Mouse (Mus musculus): ENCODE data around the gene Acox3.
"Not testable (repeated sequence)": the region's sequence is repeated elsewhere in the genome, so short reads cannot be mapped to it uniquely, and the experiment has no call there.

Acox3 gene

GRCm38 (mm10) chr5:35576409-35577020, 6.3 kb upstream of the Acox3 start:
- in situ Hi-C loops (cut with MboI, MseI) = no loop called here

DNA sequence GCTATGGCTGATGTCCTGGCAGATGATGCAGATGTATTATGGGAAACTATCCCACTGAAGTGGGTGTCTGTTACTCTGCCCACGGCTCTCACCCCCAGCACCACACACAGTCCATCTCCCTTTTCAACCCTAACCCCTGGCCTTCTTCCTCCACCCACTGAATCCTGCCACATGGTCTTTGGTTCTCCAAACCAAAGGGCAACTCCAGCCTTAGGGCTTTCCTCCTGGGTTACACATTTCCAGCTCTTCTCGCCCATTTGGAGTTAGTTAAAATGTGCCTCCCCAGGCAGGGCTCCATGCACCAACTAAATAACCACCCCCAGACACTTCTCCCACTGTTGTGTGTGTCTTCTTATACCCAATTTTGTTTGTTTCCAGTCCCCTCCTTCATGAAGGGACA, 4.4 kb upstream of the Acox3 start:
- in situ Hi-C loops (cut with MboI, MseI) = no loop called here

DNA sequence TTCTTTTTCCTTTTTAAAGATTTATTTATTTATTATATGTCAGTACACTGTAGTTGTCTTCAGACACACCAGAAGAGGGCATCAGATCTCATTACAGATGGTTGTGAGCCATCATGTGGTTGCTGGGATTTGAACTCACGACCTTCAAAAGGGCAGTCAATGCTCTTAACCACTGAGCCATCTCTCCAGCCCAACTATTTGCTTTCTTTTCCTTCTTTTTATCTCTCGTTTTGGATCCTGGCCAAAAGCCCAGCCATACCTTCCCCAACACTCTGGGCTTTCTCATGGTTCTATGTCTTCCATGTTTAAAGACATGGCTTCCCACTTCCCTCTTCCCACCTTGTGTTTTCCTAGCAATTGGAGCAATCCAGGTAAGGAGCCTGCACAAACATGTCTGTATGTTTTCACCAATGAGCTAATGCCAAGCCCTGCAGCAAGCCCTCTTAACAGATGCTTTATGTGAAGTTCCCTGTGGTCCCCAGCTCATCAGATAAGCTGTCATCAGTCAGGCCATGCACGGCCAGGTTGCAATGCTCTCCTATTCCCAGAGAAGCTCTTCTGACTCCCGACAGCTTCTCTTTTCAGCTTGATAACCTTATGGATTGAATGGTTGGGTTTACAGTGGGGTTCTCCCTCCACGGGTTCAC, 3.5 kb upstream of the Acox3 start:
- in situ Hi-C loops (cut with MboI, MseI) = no loop called here

DNA sequence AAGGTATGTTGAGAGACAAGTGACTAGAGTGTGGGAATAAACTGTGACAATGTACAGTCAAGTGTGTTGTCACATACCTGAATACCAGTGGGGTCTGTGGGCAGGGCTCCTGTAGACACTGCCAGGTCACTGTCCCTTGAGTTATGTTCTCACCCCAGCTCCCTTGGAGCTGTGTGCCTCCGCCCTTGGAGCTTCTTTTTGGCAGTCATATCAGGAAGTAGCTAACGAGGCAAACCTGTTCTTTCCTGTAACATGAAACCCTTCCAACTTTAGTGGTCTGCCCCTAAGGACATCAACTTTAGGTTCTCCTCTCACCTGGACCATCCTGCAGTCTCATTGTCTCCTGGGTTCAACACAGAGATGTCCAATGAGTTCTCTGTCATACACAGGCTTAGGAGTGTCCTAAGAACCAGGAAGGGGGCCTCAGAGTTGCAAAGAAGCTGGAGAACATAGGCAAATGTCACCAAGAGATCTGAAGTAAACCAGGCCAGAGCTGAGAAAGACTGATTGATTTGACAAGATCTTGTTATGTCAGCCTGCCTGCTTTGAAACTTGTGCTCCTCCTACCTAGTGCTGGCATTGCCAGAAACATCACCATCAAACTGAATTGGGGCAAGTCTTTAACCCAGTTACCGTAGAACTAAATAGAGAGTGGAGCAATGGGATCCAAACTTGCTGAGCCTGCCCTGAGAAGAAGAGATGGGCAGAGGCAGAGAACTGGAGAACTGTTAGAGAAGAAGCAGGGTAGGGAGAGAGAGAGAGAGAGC, 2.5 kb upstream of the Acox3 start:
- in situ Hi-C loops (cut with MboI, MseI) = no loop called here

GRCm38 (mm10) chr5:35583221-35583783, 462 bp downstream of the Acox3 start:
- in situ Hi-C loops (cut with MboI, MseI) = no loop called here

- in situ Hi-C loops (cut with MboI, MseI) = not testable (repeated sequence)
These were observed 1.4 kb downstream of the Acox3 start for GRCm38 (mm10) chr5:35584259-35584658.

- in situ Hi-C loops (cut with MboI, MseI) = loop anchor here (5.0 kb wide), 1 partner anchor 121 kb away; no protein-coding TSS in a partner anchor
These were observed 8.7 kb downstream of the Acox3 start for GRCm38 (mm10) chr5:35591497-35591896.

- in situ Hi-C loops (cut with MboI, MseI) = loop anchor here (5.0 kb wide), 1 partner anchor 120 kb away; no protein-coding TSS in a partner anchor
These were observed 9.4 kb downstream of the Acox3 start for GRCm38 (mm10) chr5:35592081-35592736.

DNA sequence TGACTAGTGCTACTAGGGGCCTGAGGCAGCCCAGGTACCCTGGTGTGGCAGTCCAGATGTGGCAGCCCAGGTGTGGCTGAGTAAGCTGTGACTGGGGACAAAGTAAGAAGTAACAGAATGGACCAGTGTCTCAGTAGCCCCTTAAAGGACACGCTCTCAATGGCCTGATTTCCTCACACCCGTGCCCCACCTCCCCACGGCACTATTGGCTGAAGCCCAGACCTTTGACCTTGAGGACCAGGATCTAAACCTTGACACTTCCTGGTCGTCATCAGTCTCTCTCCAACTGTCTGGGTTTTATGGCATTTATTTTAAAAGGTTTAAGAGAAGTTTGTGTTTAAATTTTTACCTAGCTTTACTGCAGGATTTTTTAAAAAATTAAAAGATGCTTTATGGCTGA, 10.0 kb downstream of the Acox3 start:
- in situ Hi-C loops (cut with MboI, MseI) = loop anchor here (5.0 kb wide), 1 partner anchor 119 kb away; no protein-coding TSS in a partner anchor

GRCm38 (mm10) chr5:35593272-35593671, 10.4 kb downstream of the Acox3 start:
- in situ Hi-C loops (cut with MboI, MseI) = loop anchor here (5.0 kb wide), 1 partner anchor 119 kb away; no protein-coding TSS in a partner anchor

DNA sequence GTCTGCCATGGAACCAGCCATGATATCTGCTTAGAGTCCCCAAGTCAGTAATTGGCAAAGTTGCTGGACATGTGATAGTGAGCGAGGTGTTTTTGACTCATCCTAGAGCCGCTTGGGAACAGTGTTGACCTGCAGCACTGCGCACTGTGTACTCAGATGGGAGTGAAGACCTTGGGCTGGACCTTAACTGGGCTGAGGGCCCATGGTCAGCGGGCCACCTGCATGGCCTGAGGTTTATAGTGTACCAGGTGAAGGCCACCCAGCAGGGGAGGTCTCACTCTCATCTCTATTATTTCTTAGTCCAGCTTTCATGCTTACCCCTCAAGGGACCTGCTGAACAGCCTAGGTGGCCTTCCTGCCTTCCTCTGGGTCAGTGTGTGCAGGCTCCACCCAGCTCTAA, 11.9 kb downstream of the Acox3 start:
- in situ Hi-C loops (cut with MboI, MseI) = loop anchor here (5.0 kb wide), 1 partner anchor 118 kb away; no protein-coding TSS in a partner anchor

- in situ Hi-C loops (cut with MboI, MseI) = no loop called here
These were observed 12.9 kb downstream of the Acox3 start for GRCm38 (mm10) chr5:35595706-35596105.

DNA sequence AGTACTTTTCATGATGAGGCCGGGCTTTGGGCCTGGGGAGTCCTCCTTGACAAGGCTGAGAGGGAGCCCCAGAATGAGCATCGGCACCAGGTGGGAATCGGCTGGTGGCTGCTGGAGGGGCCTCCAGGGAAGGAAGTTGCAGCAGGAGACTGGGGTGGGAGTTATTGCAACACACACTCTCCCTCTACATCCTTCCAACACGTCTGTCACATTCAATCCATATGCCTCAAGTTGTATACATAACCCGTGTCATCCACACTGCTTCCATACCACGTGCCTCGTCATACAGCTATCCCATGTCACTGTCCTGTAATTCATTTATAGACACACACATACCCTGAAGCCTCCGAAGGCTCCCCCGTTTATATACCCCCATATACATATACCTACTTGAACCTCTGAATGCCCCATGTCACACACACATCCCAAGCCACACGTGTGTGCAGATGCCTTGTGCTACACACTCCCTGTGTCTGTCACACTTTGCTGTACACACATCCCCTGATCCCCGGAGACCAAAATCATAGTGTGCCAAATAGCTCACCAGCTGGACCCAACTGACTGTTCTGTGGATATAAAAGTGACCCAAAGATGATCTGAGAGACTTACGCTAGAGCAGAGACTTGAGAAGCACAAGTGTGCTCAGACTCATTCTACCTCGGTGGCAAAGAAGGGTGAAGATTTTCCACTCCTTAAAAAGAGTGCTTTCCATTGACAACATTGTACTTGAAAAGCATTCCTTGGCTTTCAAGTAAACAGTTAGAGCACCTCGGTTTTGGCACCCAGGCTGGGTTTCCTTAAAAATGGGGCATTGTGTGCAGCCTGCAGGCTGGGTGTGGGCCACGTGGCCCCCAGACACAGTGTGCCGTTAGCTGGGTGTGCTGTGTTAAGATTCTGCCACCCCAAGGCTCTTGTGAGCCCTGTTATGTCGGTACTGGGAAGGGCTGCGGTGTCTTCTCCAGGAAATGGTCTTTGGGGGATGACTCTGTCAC, 13.6 kb downstream of the Acox3 start:
- in situ Hi-C loops (cut with MboI, MseI) = no loop called here

GRCm38 (mm10) chr5:35600233-35600632, 17.4 kb downstream of the Acox3 start:
- in situ Hi-C loops (cut with MboI, MseI) = no loop called here

DNA sequence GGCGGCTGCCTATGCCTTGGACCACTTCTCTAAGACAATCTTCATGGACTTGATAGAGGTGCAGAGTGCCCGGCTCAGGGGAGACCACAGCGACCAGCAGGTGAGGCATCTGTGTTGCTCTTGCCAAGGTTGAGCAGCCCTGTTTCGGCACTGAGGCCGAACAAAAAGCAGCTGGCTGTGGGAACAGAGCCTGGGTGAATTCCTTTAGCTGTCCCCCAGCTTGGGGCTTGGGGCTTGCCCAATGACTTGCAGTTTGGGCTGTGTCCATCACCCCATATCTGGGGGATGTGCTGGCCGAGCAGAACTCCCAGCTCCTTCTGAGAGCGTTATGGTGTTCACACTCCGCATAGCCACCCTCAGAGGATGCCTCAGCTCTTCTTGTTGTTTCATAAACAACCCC, 18.7 kb downstream of the Acox3 start:
- in situ Hi-C loops (cut with MboI, MseI) = no loop called here

GRCm38 (mm10) chr5:35605355-35605754, 22.5 kb downstream of the Acox3 start:
- in situ Hi-C loops (cut with MboI, MseI) = no loop called here

DNA sequence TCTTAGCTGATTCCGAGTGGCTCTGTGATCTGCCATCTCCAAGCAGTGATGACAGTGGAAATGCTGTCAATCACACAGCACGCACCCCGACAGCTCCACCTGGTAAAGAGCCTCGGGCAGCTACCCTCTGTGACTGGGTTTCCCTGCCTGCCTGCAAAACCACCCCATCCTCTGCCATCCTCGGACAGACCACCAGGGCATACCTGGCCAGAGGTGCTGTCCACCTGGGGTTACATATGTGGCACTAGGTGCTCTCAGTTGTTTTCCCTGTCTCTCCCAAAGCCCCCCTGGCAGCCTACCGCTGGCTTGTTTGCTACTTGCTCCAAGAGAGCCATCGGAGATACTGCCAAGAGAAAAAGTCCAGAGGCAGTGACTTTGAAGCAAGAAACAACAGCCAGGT, 24.0 kb downstream of the Acox3 start:
- in situ Hi-C loops (cut with MboI, MseI) = no loop called here

GRCm38 (mm10) chr5:35607784-35608183, 24.9 kb downstream of the Acox3 start:
- in situ Hi-C loops (cut with MboI, MseI) = no loop called here

DNA sequence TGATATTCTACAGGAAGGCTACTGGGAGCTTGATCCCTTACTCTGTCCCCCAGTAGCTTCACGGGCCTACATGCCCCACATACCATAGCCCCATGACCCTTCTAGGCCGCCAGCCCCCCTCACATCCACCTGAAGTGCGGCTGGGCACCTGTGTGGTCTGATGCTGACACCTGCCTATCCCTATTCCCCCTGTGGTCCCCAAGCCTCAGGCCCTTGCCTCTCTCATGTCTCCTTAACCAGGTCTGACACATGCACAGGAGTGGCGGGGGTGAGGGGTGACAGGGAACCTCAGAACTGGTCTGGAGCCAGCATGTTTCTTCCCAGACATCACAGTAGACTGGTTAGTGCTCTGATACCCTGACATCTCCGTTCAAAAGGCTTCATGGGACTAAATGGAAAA, 25.7 kb downstream of the Acox3 start:
- in situ Hi-C loops (cut with MboI, MseI) = no loop called here

DNA sequence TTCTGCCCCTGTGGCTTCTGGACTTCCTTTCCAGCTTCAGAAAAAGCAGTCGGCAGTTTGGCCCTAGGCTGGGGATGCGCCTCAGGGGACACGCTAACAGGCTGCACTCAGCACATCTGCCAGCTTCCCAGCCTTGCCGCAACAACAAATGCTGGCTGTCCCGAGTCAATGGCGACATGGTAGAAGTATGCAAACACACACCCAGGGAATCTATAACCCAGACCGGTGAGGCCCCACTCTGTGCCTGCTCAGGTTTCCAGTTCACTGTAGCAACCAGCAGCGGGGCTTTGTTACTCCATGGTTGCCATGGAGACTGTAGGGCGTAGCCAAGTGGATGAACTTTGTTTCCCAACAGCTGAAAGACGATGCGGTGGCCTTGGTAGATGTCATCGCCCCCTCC, 26.5 kb downstream of the Acox3 start:
- in situ Hi-C loops (cut with MboI, MseI) = no loop called here

Data from regulatory T cell (primary cell).